Mouse (Mus musculus) hindbrain, embryonic 15.5 days (tissue): Measurements from ENCODE around the gene Cep131. TPM values are rescaled to one million over a fixed set of nuclear protein-coding genes. Genes with fewer than 3 reads are reported as not detected.

Source experiments
- ATAC-seq: fragments of 200-750 bp; cut with Nextera tagmentation; 2 replicates; pipeline ENCODE4 v1.8.0; 2017; ENCODE audit warnings: low read depth, moderate number of reproducible peaks, moderate TSS enrichment; ENCODE audit not compliant: low FRiP score
- H3K27ac ChIP-seq: fragments of 300-500 bp; sonication (generic); replicated peaks from 2 replicates; pipeline ENCODE4 v1.5.1; 2015; ENCODE audit warnings: mild to moderate bottlenecking, inconsistent platforms
- H3K27me3 ChIP-seq: fragments of 300-500 bp; sonication (generic); 2 replicates; pipeline ENCODE4 v1.6.1; 2015; ENCODE audit warnings: control low read depth, inconsistent platforms
- H3K36me3 ChIP-seq: fragments of 300-500 bp; sonication (generic); 2 replicates; pipeline ENCODE4 v1.6.1; 2015; ENCODE audit warnings: control low read depth, inconsistent platforms
- H3K4me1 ChIP-seq: fragments of 300-500 bp; sonication (generic); replicated peaks from 2 replicates; pipeline ENCODE4 v1.6.1; 2015; ENCODE audit warnings: control low read depth, inconsistent platforms
- H3K4me2 ChIP-seq: fragments of 300-500 bp; sonication (generic); 2 replicates; pipeline ENCODE4 v1.6.1; 2015; ENCODE audit warnings: moderate library complexity, mild to moderate bottlenecking, inconsistent platforms
- H3K4me3 ChIP-seq: fragments of 300-500 bp; sonication (generic); 2 replicates; pipeline ENCODE4 v1.5.1; 2015; ENCODE audit warnings: mild to moderate bottlenecking, inconsistent platforms
- H3K9ac ChIP-seq: fragments of 300-500 bp; sonication (generic); 2 replicates; pipeline ENCODE4 v1.6.1; 2015; ENCODE audit warnings: inconsistent platforms
- H3K9me3 ChIP-seq: fragments of 300-500 bp; sonication (generic); 2 replicates; pipeline ENCODE4 v1.6.1; 2016; ENCODE audit warnings: control low read depth, inconsistent platforms
- WGBS: fragments of 180-500 bp; shearing (Covaris S2); methylation state at CpG from one replicate; pipeline ENCODE4 v1.1.7; 2015; 5-methylcytosine and 5-hydroxymethylcytosine counted together
- polyA plus RNA-seq: library from polyadenylated mRNA; unstranded; fragments of >200 nt; fragmentation: Nextera tagmentation; extraction: Ambion mirVana; gene quantifications from 2 replicates; pipeline ENCODE4 v1.2.1, GENCODE M21; 2015

The Cep131 gene
- polyA plus RNA-seq, 1 experiment from 2014 or later: 31.0 TPM

DNA sequence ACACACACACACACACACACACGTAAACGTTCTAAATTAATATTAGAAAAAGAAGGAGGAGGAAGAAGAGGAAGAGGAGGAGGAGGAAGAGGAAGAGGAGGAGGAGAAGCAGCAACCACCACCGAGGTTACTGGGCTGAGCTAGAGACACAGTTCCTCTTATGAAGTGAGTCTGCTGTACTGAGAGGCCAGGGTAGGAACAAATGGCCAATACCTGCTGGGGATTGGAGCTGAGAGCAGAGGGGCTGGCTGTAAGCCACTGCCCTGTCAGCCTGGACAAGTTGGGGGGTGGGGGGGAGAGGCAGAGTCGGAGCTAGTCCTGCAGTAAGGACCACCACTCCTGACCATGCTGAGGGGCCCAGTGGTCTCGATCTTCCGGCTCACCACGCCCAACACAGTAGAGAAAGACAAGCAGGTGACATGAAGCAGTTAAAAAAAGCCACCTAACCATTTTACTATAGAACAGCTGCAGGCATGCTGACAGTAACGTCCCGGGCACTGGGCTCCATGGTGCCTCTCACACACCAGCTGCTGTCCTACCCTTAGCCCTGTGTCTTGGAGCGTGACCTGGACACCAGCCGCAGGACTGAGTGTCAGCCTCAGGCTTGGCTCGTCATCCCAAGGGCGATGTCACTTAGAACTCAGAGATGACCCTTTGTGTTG, 22.5 kb downstream of the Cep131 start:
- WGBS: 81% methylated on average over 11 of the region's 13 CpGs
- Histone ChIP-seq H3K27me3 (no peaks in the 10 kb centered on the region), H3K9ac (no peak overlapping the region), H3K36me3 (peaks cover 14% of the 10 kb centered on the region; the same call in 1 of the 2 replicates), H3K4me3 (no peak overlapping the region), H3K4me1 (0 out of 2 replicates have a peak, but pooled peaks cover 5% of the 10 kb centered on the region), H3K9me3 (no peaks in the 10 kb centered on the region), H3K27ac (no peak overlapping the region), H3K4me2 (no peak overlapping the region)
- no peak for ATAC-seq

DNA sequence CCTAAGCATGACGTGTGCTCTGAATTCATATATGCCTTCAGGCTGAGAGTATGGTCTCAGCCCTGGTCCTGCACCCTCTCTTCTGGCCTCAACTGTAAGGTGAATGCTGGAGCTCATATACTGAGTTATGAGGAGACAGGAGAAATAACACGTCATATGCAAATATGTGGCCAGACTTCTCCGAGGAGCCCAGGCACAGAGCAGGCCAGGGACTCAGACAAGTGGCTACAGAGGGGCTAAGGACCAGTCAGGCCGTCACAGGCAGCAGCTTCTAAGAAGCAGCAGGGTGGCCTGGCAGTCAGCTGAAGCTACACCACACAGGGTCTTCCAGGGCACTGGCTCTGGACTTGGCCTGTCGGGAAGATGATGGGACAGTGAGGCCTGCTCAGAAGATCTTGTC, 23.3 kb downstream of the Cep131 start:
- ATAC-seq: no peak
- Histone ChIP-seq H3K27ac (no peak overlapping the region), H3K4me2 (no peak overlapping the region), H3K4me3 (no peak overlapping the region), H3K9ac (no peak overlapping the region), H3K36me3 (peaks cover 14% of the 10 kb centered on the region; the same call in 1 of the 2 replicates), H3K4me1 (0 out of 2 replicates have a peak, but pooled peaks cover 5% of the 10 kb centered on the region), H3K9me3 (no peaks in the 10 kb centered on the region), H3K27me3 (no peaks in the 10 kb centered on the region)
- 83% methylated on average over 5 of the region's 5 CpGs for WGBS

DNA sequence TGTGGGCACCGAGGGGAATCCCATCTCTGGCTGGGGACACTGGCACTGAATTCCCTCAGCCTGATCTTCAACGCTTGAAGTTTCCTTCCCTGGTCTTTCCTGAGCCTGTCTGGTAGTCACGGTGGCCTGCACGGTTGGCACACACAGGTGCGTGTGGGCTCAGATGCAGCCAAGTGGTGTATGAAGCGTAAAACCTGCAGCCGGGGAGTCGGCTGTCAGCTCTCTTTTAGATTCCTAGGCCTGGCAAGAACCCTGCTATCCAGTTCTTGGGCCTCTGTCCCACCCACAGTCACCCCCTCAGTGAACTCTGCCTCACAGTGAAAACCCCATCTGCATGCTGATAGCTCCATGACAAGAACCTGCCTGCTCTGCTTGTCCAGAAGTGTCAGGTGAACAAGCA, 26.0 kb downstream of the Cep131 start:
- 0 out of 2 replicates have a peak, but pooled peaks cover 5% of the 10 kb centered on the region for H3K4me1 ChIP-seq
- H3K27ac ChIP-seq: no peak overlapping the region
- H3K27me3 ChIP-seq: no peaks in the 10 kb centered on the region
- H3K9me3 ChIP-seq: no peaks in the 10 kb centered on the region
- no peak overlapping the region for H3K9ac ChIP-seq
- no peak overlapping the region for H3K4me3 ChIP-seq
- no peak overlapping the region for H3K4me2 ChIP-seq
- peaks cover 9% of the 10 kb centered on the region; the same call in 1 of the 2 replicates for H3K36me3 ChIP-seq
- no peak for ATAC-seq
- WGBS: 82% methylated on average over 8 of the region's 8 CpGs

DNA sequence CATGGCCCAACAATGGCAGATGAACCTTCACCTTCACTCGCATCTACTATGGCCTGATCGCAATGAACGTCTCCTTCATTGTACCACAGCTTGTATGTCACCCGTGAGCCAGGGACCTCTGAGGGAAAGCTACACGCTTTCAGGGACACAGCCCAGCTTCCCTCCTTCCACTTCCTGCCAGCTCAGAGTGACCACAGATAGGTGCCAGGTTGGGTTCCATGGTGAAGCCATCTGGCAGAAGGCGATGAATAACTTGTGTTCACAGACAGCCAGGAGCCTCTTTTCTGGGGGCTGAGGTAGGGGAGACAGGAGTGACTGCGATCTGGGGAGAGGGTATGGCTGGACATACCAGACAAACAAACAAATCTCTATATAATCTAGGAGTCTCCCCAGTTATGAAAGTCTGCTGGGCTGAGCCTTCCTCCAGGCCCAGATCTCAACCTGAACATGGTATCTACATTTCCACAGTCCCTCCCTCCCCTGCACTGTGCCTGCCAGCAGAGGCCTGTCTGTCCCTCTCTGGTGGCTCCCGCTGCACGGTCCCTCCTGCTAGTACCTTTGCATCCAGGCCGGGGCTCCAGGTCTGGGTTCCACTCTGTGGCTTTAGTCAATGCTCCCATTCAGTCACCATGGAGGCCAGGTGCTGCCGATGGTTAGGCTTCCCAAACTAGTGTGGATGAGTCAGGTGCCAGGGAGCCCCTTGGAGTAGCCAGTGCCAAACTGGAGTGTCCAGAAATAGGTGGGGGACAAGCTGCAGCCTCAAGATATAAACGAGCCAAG, 30.5 kb downstream of the Cep131 start:
- 89% methylated on average over 12 of the region's 12 CpGs for WGBS
- ATAC-seq: no peak
- H3K27me3 ChIP-seq: no peaks in the 10 kb centered on the region
- H3K9ac ChIP-seq: no peak overlapping the region
- no peaks in the 10 kb centered on the region for H3K9me3 ChIP-seq
- H3K4me2 ChIP-seq: no peak overlapping the region
- H3K4me3 ChIP-seq: no peak overlapping the region
- H3K4me1 ChIP-seq: peaks cover 9% of the 10 kb centered on the region; the same call in 1 of the 2 replicates
- no peak overlapping the region for H3K27ac ChIP-seq
- H3K36me3 ChIP-seq: no peaks in the 10 kb centered on the region

DNA sequence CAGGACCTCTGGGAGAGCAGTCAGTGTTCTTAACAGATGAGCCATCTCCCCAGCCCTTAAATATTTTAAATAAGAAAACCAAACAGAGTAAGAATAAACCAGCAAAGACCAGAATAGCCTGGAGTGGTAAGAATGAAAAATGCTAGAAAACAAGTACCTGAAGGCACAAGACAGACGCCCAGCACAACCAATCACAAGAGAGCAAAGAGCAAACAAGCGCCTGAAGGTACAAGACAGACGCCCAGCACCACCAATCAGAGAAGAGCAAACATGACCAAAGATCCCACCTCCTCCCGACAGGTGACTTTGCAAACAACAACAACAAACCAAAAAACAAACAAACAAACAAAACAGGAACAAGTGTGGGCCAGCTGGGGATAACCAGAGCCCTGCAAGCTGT, 32.8 kb downstream of the Cep131 start:
- Histone ChIP-seq H3K27ac (no peak overlapping the region), H3K9ac (no peak overlapping the region), H3K27me3 (no peaks in the 10 kb centered on the region), H3K4me2 (no peak overlapping the region), H3K4me1 (peaks cover 15% of the 10 kb centered on the region), H3K36me3 (no peaks in the 10 kb centered on the region), H3K9me3 (no peaks in the 10 kb centered on the region), H3K4me3 (no peak overlapping the region)
- no peak for ATAC-seq
- 95% methylated on average over 4 of the region's 4 CpGs for WGBS

DNA sequence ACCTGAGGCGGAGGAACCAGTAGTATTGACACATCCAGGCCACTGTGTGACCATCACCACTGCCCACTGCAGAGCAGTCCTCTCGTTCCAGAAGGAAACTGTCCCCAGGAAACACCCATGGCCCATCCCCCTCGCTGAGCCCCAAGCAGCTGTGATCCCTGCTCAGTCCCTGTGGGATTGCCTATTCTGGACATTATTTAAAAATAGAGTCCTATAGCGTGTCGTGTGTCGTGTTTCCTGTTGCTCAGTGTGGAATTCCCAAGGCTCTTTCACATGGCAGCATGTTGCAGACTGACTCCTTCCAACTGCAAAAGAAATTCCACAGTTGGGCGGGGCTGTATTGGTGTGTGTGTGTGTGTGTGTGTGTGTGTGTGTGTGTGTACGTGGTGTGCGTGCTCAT, 34.4 kb downstream of the Cep131 start:
- no peak for ATAC-seq
- WGBS: 61% methylated on average over 9 of the region's 9 CpGs

DNA sequence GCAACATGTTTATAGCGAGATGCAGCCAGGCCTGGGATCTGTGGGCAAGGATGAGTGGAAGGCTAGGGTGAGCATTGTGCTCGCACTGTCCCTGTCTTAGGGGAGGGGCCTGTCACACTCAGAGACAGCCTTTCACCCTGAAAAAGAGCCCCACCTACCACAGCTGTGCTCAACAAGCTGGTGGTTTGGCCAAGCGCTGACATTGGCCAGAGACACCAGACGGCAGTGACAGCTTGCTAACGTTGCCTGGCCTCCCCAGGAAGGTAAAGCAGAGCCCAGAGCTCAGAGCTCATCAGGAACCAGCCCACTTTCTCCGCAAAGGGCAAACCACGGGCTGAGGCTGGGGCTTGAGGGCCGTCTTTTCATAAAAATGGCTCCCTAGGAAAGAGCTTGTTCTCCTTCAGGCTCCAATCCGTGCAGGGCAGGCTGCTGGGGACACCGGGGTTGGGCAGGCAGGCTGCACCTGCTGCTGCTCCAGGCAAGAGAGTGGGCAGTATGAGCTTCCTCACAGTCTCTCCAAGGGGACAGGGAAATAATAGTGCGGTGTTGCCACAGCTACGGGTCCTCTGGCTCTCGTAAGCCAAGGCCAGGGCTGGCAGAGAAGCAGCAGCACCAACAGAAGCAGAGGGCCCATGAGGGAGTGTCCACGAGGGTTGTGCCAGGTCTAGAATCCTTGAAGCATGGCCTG, 35.4 kb downstream of the Cep131 start:
- peak; percentile 43 for ATAC-seq
- Histone ChIP-seq H3K36me3 (no peaks in the 10 kb centered on the region), H3K4me1 (peaks cover 32% of the 10 kb centered on the region), H3K27me3 (no peaks in the 10 kb centered on the region), H3K9ac (no peak overlapping the region), H3K4me3 (no peak overlapping the region), H3K9me3 (no peaks in the 10 kb centered on the region), H3K27ac (peak overlapping the region; percentile 51), H3K4me2 (0 out of 2 replicates have a peak overlapping the region, but pooled peaks have one; percentile 6)
- WGBS: 27% methylated on average over 14 of the region's 14 CpGs

More for the DNA sequence above, 34.4 kb downstream of the Cep131 start:
- Histone ChIP-seq H3K9ac (no peak overlapping the region), H3K4me3 (no peak overlapping the region), H3K36me3 (no peaks in the 10 kb centered on the region), H3K4me2 (no peak overlapping the region), H3K9me3 (no peaks in the 10 kb centered on the region), H3K4me1 (peaks cover 31% of the 10 kb centered on the region), H3K27ac (no peak overlapping the region; the same call in 1 of the 2 replicates), H3K27me3 (no peaks in the 10 kb centered on the region)

DNA sequence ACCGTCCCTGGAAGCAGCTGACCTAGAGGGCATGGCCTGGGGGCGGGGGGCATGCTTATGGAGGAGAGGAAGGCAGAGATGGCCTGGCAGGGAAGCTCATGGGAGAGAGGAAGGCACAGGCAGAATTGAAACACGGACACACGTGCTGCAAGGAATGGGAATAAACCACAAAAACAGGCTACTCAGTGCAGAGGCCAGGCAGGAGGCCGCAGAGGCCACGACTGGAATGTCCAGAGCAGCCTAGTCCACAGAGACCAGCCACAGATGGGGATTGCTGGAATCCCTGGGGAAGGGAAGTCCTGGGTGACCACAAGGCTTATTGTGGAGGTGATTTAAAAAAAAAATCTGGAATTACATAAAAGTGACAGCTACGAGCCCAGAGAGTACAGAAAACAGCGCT, 37.6 kb downstream of the Cep131 start:
- H3K9me3 ChIP-seq: no peaks in the 10 kb centered on the region
- 86% methylated on average over 8 of the region's 8 CpGs for WGBS
- ATAC-seq: no peak
- peaks cover 54% of the 10 kb centered on the region for H3K4me1 ChIP-seq
- H3K36me3 ChIP-seq: no peaks in the 10 kb centered on the region
- H3K4me3 ChIP-seq: no peak overlapping the region
- H3K27ac ChIP-seq: no peak overlapping the region
- H3K4me2 ChIP-seq: no peak overlapping the region
- no peaks in the 10 kb centered on the region for H3K27me3 ChIP-seq
- no peak overlapping the region for H3K9ac ChIP-seq

DNA sequence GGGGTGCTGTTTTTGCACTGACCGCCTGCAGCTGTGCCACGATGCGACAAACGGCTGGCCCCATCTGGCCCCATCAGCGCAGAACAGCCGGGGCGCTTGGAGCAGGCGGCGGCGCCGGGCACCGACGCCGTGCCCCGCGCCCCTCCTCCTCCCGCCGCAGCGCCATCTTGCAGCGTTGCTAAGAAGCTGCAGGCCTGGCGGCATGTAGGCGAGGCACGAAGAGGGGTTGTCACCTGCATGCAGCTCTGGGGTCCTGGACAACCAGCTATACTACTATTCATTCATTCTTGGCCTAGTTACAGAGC, 38.4 kb downstream of the Cep131 start:
- Histone ChIP-seq H3K27ac (peak overlapping the region; percentile 93), H3K4me1 (peaks cover 58% of the 10 kb centered on the region), H3K9me3 (no peaks in the 10 kb centered on the region), H3K27me3 (no peaks in the 10 kb centered on the region), H3K4me2 (peak overlapping the region; percentile 69), H3K4me3 (peak overlapping the region; percentile 76), H3K36me3 (no peaks in the 10 kb centered on the region), H3K9ac (peak overlapping the region; percentile 88)
- ATAC-seq: peak; percentile 29; the same call in 1 of the 2 replicates
- WGBS: under 1% methylated on average over 23 of the region's 23 CpGs

DNA sequence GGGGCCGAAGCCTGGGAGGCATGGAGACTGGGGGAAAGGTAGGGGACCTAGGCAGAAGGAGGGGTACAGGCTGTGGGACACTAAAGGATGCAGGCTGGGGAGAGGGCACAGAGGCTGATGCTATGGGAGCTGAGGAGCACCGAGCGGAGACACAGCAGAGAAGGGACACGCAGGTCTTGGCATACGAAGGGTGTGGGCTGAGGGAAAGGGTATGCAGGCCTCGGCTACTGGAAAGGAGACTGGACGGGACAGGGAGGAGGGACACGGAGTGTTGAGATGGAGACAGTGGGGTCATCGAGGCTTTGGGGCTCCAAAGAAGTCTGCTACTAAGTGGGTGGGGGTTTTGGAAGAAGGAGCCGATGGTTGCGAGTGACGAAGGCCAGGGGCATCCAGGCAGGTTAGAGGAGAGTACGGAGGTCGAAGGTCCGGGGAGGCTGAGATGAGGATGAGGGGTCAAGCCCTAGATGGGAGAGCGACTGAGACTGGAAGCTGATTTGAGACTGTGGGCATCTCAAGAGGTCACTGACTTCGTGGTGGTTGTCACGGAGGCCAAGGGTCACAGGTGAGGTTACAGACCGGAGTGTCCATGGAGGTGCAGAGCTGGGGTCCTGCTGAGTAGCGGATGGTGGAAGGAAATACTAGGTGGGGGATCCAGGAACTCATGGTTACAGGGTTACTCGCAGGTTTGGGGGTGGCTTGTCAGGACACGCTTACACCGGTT, 38.9 kb downstream of the Cep131 start:
- no peaks in the 10 kb centered on the region for H3K27me3 ChIP-seq
- peaks cover 60% of the 10 kb centered on the region for H3K4me1 ChIP-seq
- ATAC-seq: peak; percentile 23; the same call in 1 of the 2 replicates
- no peaks in the 10 kb centered on the region for H3K9me3 ChIP-seq
- H3K27ac ChIP-seq: peak overlapping the region; percentile 93
- WGBS: 5% methylated on average over 23 of the region's 23 CpGs
- H3K9ac ChIP-seq: peak overlapping the region; percentile 88
- H3K36me3 ChIP-seq: no peaks in the 10 kb centered on the region
- H3K4me3 ChIP-seq: peak overlapping the region; percentile 76
- H3K4me2 ChIP-seq: peak overlapping the region; percentile 69

DNA sequence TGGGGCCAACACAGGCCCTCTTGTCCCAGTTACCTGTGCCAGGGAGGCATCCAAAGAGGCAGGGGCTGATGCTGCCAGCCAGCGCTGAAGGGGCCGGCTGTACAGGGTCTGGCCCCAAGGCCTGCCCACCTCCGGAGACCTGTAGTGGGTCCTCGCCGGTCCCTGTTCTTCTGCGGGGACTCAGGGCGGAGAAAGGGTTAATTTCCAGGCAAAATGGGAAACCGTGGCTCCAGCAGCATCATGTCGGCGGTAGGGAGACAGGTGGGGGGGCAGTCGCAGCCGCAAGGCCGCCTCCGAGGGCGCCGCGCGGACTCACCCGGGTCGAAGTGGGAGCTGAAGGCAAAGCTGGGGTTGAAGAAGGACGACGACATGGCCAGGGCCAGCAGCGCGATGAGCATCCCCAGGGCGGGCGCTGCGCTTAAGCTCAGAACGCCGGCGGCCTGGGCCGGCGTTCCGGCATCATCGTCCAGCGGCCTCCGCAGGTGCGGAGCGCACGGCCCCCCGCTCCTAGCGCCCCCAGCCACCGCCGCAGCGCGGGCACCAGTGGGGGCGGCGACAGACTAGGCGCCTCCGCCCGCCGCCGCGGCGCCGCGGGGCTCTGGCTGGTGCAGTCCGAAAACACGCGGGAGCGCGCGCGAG, 40.0 kb downstream of the Cep131 start, which contains the start of gene Aatk:
Aatk (minus strand) TSS at position 615 of the 639 bp plus-strand sequence.
- peak within 1 kb of the TSS; percentile 76 for H3K4me3 ChIP-seq
- peak; percentile 14; the same call in 1 of the 2 replicates for ATAC-seq
- H3K9ac ChIP-seq: peak within 1 kb of the TSS; percentile 88
- H3K4me1 ChIP-seq: peaks cover 66% of the 10 kb centered on the region
- H3K27ac ChIP-seq: peak within 1 kb of the TSS; percentile 93
- H3K9me3 ChIP-seq: no peaks in the 10 kb centered on the region
- H3K27me3 ChIP-seq: no peaks in the 10 kb centered on the region
- WGBS: 1% methylated on average over 51 of the region's 63 CpGs
- H3K4me2 ChIP-seq: peak within 1 kb of the TSS; percentile 69
- no peaks in the 10 kb centered on the region for H3K36me3 ChIP-seq
